Mouse (Mus musculus): ENCODE data around the gene Mast1.

The Mast1 gene

GRCm38 (mm10) chr8:84937620-84938485 lies 694 bp upstream of the Mast1 start:
- DNase-seq, result no peak

- DNase-seq, result no peak
Observed at GRCm38 (mm10) chr8:84936041-84936961, 858 bp downstream of the Mast1 start.

- DNase-seq, result no peak
Observed at GRCm38 (mm10) chr8:84935489-84935888, 1.7 kb downstream of the Mast1 start.

GRCm38 (mm10) chr8:84934860-84935259 lies 2.3 kb downstream of the Mast1 start:
- DNase-seq, result no peak

- no peak for DNase-seq
Observed at GRCm38 (mm10) chr8:84933767-84934559, 3.2 kb downstream of the Mast1 start.

- no peak for DNase-seq
Observed at GRCm38 (mm10) chr8:84930582-84930981, 6.6 kb downstream of the Mast1 start.

GRCm38 (mm10) chr8:84928456-84929306 lies 8.5 kb downstream of the Mast1 start:
- peak; percentile 48 for DNase-seq

- no peak for DNase-seq
Observed at GRCm38 (mm10) chr8:84927513-84927912, 9.6 kb downstream of the Mast1 start.

GRCm38 (mm10) chr8:84925557-84925956 lies 11.6 kb downstream of the Mast1 start:
- DNase-seq, result no peak

GRCm38 (mm10) chr8:84921596-84921995 lies 15.6 kb downstream of the Mast1 start:
- DNase-seq, result no peak

GRCm38 (mm10) chr8:84918646-84919045 lies 18.5 kb downstream of the Mast1 start:
- no peak for DNase-seq

GRCm38 (mm10) chr8:84917781-84918180 lies 19.4 kb downstream of the Mast1 start:
- no peak for DNase-seq

GRCm38 (mm10) chr8:84915269-84915668 lies 21.9 kb downstream of the Mast1 start:
- DNase-seq, result no peak

- DNase-seq, result no peak
Observed at GRCm38 (mm10) chr8:84913960-84914359, 23.2 kb downstream of the Mast1 start.

- no peak for DNase-seq
Observed at GRCm38 (mm10) chr8:84913502-84913900, 23.7 kb downstream of the Mast1 start.

GRCm38 (mm10) chr8:84912895-84913501 lies 24.2 kb downstream of the Mast1 start:
- peak; percentile 83 for DNase-seq

- no peak for DNase-seq
Observed at GRCm38 (mm10) chr8:84912391-84912790, 24.8 kb downstream of the Mast1 start.

GRCm38 (mm10) chr8:84911854-84912253 lies 25.3 kb downstream of the Mast1 start:
- no peak for DNase-seq

- DNase-seq, result no peak
Observed at GRCm38 (mm10) chr8:84910551-84910950, 26.6 kb downstream of the Mast1 start.

GRCm38 (mm10) chr8:84909949-84910348 lies 27.2 kb downstream of the Mast1 start:
- DNase-seq, result no peak

- no peak for DNase-seq
Observed at GRCm38 (mm10) chr8:84909162-84909767, 27.9 kb downstream of the Mast1 start.

Data from kidney, adult 11 months (tissue).